Mouse (Mus musculus): ENCODE data around the gene Tnf. TPM values are rescaled to one million over a fixed set of nuclear protein-coding genes. Genes with fewer than 3 reads are reported as not detected.

Gene Tnf
- 0.47 and 0.53 TPM in 2 replicates for polyA plus RNA-seq (2014; fragmentation: Nextera tagmentation; extraction: Ambion mirVana)

DNA sequence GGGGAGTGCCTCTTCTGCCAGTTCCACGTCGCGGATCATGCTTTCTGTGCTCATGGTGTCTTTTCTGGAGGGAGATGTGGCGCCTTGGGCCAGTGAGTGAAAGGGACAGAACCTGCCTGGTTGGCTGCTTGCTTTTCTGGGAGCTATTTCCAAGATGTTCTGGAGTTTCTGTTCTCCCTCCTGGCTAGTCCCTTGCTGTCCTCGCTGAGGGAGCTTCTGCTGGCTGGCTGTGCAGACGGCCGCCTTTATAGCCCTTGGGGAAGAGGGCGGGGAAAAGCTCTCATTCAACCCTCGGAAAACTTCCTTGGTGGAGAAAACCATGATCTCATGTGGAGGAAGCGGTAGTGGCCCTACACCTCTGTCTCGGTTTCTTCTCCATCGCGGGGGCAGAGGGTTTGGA lies at the start of gene Tnf:
Gene Tnf, minus strand, starts transcription at position 221 of the 400 bp plus-strand sequence.
- Histone ChIP-seq H3K27me3 (replicated peaks; ENCODE audit: control insufficient read depth, insufficient read depth, low read length) (peaks cover 57% of the 10 kb centered on the region), H3K36me3 (ENCODE audit: control insufficient read depth, insufficient read depth, low read length) (no peaks in the 10 kb centered on the region), H3K9me3 (ENCODE audit: control insufficient read depth, low read length) (no peaks in the 10 kb centered on the region), H3K27ac (ENCODE audit: low read depth, low read length) (no peak within 1 kb of the TSS), H3K4me1 (replicated peaks; ENCODE audit: control insufficient read depth, insufficient read depth, low read length) (peaks cover 3% of the 10 kb centered on the region; the same call in 1 of the 2 replicates), H3K4me3 (ENCODE audit: low read depth, low read length) (peak within 1 kb of the TSS; percentile 22), H3K4me2 (peak within 1 kb of the TSS; percentile 44), H3K9ac (ENCODE audit: low read depth, low read length) (no peak within 1 kb of the TSS)
- DNase-seq (ENCODE audit: low spot score) (no peak), ATAC-seq (replicated peaks; ENCODE audit: low FRiP score) (no peak)
- WGBS: 24% methylated on average over 13 of the region's 13 CpGs

DNA sequence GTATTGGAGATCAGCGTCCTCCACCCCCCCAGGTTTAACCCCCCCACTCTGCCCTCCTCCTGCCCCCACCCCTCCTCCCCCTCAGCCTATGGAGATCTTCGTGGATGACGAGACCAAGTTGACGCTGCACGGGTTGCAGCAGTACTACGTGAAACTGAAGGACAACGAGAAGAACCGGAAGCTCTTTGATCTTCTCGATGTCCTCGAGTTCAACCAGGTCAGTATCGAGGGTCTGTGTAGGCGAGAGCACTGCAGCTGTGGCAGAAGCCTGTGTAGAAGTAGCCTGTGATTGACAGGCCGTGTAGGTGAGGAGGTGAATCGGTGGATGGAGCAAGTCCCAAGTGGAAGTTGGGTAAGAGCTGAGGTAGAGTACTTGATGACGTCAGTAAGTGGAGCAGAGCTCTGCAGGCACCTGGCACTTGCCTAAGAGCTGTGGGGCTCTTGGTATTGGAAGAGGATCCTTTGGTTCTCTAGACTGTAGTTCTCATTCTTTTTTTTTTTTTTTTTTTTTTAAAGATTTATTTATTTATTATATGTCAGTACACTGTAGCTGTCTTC lies 49.4 kb upstream of the Tnf start:
- H3K27me3 ChIP-seq (replicated peaks; ENCODE audit: control insufficient read depth, insufficient read depth, low read length): no peaks in the 10 kb centered on the region
- no peak overlapping the region for H3K9ac ChIP-seq (ENCODE audit: low read depth, low read length)
- no peaks in the 10 kb centered on the region for H3K9me3 ChIP-seq (ENCODE audit: control insufficient read depth, low read length)
- ATAC-seq (replicated peaks; ENCODE audit: low FRiP score) (no peak), DNase-seq (ENCODE audit: low spot score) (no peak)
- H3K27ac ChIP-seq (ENCODE audit: low read depth, low read length): no peak overlapping the region
- H3K4me3 ChIP-seq (ENCODE audit: low read depth, low read length): no peak overlapping the region
- H3K4me1 ChIP-seq (replicated peaks; ENCODE audit: control insufficient read depth, insufficient read depth, low read length): no peaks in the 10 kb centered on the region
- 84% methylated on average over 15 of the region's 15 CpGs for WGBS
- no peak overlapping the region for H3K4me2 ChIP-seq
- H3K36me3 ChIP-seq (ENCODE audit: control insufficient read depth, insufficient read depth, low read length): peaks cover 71% of the 10 kb centered on the region

DNA sequence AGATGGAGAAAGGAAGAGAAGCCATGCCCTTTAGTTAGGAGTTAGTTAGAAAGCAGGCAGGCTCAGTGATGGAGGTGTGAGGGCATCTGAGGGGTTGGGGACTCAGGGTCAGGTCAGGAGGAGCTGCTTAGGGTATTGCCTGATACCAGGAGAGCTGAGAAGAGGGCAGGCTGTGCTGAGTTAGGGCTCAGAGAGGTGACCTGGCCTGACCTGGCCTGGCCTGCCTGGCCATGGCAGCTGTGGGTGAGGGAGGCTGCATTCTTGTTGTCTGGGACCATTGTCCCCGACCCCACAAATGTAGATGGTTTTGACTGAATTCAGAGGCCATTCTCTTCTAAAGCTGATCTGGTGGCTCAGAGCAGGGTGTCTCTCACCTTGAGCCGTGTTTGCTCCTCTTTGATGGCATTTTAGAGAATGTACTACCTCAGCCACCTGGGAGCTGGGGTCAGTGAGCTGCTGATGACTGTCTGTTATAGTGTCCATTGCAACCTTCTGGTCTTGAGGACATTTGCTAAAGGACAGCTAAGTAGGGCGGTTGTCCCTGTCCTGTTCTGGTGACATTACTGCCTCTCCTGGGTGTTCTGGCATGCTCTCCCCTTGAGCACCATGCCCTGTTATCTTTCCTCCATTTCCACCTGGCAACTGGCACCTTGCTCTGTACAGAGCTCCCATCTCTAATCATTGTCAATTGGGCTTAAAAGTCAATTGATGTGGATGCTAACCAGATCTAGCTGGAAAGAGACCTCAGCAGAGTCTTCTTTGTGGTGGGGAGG lies 48.7 kb upstream of the Tnf start:
- H3K4me1 ChIP-seq (replicated peaks; ENCODE audit: control insufficient read depth, insufficient read depth, low read length): peaks cover 1% of the 10 kb centered on the region; the same call in 1 of the 2 replicates
- no peak overlapping the region for H3K9ac ChIP-seq (ENCODE audit: low read depth, low read length)
- peaks cover 78% of the 10 kb centered on the region for H3K36me3 ChIP-seq (ENCODE audit: control insufficient read depth, insufficient read depth, low read length)
- H3K27me3 ChIP-seq (replicated peaks; ENCODE audit: control insufficient read depth, insufficient read depth, low read length): no peaks in the 10 kb centered on the region
- no peaks in the 10 kb centered on the region for H3K9me3 ChIP-seq (ENCODE audit: control insufficient read depth, low read length)
- DNase-seq (ENCODE audit: low spot score) (no peak), ATAC-seq (replicated peaks; ENCODE audit: low FRiP score) (no peak)
- no peak overlapping the region for H3K27ac ChIP-seq (ENCODE audit: low read depth, low read length)
- no peak overlapping the region for H3K4me2 ChIP-seq
- WGBS: 88% methylated on average over 3 of the region's 3 CpGs
- no peak overlapping the region for H3K4me3 ChIP-seq (ENCODE audit: low read depth, low read length)

DNA sequence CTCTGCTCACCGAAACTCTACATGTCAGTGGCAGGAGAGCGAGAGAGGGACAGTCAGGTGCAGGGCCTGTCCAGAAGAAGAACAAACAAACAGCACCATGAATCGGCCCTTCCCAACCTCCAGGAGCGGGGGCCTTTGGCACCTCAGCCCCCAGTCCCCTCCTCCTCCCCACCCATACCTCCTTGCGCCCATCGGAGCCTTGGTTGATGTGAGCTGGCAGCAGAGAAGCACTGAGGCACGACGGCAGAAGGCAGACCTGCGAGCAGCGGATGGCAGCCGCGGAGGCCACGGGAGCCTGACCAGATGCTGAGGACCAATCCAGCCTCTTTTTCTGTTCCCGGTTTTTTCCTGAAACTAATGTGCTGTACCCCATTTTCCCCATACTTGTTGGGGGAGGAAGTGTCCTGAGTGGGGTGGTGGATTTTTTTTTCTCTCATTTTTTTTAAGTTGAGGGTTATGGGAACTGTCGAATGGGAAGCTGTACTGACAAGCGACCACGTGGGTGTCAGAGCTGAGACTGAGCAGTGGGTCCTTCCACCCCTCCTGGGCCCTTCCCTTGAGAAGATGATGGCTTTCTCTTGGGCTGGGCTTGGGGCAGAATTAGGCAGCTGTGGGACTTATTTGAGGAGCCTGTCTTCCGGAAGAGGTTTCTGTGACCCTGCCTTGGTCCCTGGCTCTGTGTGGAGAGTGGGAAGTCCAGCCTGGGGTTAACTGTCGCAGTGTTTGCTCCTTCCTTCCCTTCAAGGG lies 47.8 kb upstream of the Tnf start:
- Histone ChIP-seq H3K4me2 (no peak overlapping the region), H3K9ac (ENCODE audit: low read depth, low read length) (no peak overlapping the region), H3K27me3 (replicated peaks; ENCODE audit: control insufficient read depth, insufficient read depth, low read length) (no peaks in the 10 kb centered on the region), H3K27ac (ENCODE audit: low read depth, low read length) (no peak overlapping the region), H3K4me1 (replicated peaks; ENCODE audit: control insufficient read depth, insufficient read depth, low read length) (peaks cover 9% of the 10 kb centered on the region), H3K9me3 (ENCODE audit: control insufficient read depth, low read length) (no peaks in the 10 kb centered on the region), H3K36me3 (ENCODE audit: control insufficient read depth, insufficient read depth, low read length) (peaks cover 85% of the 10 kb centered on the region), H3K4me3 (ENCODE audit: low read depth, low read length) (no peak overlapping the region)
- no peak for DNase-seq (ENCODE audit: low spot score)
- no peak for ATAC-seq (replicated peaks; ENCODE audit: low FRiP score)
- 93% methylated on average over 19 of the region's 19 CpGs for WGBS

DNA sequence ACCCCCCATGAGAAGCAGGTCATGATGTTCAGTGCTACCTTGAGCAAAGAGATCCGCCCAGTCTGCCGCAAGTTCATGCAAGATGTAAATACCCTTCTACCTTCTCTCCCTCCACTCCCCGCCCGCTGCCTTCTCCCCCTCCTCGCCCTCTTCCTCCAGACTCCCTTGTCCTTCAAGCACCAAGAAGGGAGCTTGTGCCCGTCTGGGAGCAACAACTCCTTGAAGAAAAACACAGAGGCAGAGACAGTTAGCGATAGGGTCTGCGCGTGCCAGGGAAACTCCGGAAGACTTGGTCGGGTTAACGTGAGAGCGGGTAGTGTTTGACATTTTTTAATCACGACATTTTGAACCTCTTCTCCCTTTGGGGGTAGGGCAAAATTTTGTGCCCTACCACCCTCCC lies 47.2 kb upstream of the Tnf start:
- no peaks in the 10 kb centered on the region for H3K27me3 ChIP-seq (replicated peaks; ENCODE audit: control insufficient read depth, insufficient read depth, low read length)
- H3K4me2 ChIP-seq: no peak overlapping the region
- no peaks in the 10 kb centered on the region for H3K9me3 ChIP-seq (ENCODE audit: control insufficient read depth, low read length)
- H3K9ac ChIP-seq (ENCODE audit: low read depth, low read length): no peak overlapping the region
- DNase-seq (ENCODE audit: low spot score) (no peak), ATAC-seq (replicated peaks; ENCODE audit: low FRiP score) (no peak)
- H3K4me3 ChIP-seq (ENCODE audit: low read depth, low read length): no peak overlapping the region
- H3K27ac ChIP-seq (ENCODE audit: low read depth, low read length): no peak overlapping the region
- 91% methylated on average over 14 of the region's 14 CpGs for WGBS
- H3K36me3 ChIP-seq (ENCODE audit: control insufficient read depth, insufficient read depth, low read length): peaks cover 92% of the 10 kb centered on the region
- peaks cover 15% of the 10 kb centered on the region for H3K4me1 ChIP-seq (replicated peaks; ENCODE audit: control insufficient read depth, insufficient read depth, low read length)

DNA sequence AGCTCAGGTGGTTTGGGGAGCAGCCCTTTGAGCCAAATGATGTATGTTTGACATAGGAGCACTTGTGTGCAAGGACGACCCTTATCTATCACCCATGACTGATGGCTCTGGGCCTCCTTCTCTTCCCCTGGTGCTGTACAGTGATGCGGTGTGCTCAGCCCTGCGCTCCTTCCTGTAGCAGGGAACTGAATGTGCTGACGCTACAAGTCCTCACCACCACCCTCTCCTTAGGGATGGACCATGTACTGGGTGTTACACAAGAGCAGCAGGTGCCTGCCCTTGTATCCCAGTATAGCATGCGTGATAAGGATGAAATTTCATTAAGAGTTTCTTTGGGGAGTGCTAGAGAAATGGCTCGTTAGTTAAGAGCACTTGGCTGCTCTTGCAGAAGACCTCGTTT lies 45.3 kb upstream of the Tnf start:
- ATAC-seq (replicated peaks; ENCODE audit: low FRiP score) (no peak), DNase-seq (ENCODE audit: low spot score) (no peak)
- Histone ChIP-seq H3K9ac (ENCODE audit: low read depth, low read length) (no peak overlapping the region), H3K4me1 (replicated peaks; ENCODE audit: control insufficient read depth, insufficient read depth, low read length) (peaks cover 23% of the 10 kb centered on the region), H3K4me2 (no peak overlapping the region), H3K4me3 (ENCODE audit: low read depth, low read length) (no peak overlapping the region), H3K27ac (ENCODE audit: low read depth, low read length) (no peak overlapping the region), H3K27me3 (replicated peaks; ENCODE audit: control insufficient read depth, insufficient read depth, low read length) (no peaks in the 10 kb centered on the region), H3K36me3 (ENCODE audit: control insufficient read depth, insufficient read depth, low read length) (peaks cover 80% of the 10 kb centered on the region), H3K9me3 (ENCODE audit: control insufficient read depth, low read length) (no peaks in the 10 kb centered on the region)
- 81% methylated on average over 7 of the region's 7 CpGs for WGBS

DNA sequence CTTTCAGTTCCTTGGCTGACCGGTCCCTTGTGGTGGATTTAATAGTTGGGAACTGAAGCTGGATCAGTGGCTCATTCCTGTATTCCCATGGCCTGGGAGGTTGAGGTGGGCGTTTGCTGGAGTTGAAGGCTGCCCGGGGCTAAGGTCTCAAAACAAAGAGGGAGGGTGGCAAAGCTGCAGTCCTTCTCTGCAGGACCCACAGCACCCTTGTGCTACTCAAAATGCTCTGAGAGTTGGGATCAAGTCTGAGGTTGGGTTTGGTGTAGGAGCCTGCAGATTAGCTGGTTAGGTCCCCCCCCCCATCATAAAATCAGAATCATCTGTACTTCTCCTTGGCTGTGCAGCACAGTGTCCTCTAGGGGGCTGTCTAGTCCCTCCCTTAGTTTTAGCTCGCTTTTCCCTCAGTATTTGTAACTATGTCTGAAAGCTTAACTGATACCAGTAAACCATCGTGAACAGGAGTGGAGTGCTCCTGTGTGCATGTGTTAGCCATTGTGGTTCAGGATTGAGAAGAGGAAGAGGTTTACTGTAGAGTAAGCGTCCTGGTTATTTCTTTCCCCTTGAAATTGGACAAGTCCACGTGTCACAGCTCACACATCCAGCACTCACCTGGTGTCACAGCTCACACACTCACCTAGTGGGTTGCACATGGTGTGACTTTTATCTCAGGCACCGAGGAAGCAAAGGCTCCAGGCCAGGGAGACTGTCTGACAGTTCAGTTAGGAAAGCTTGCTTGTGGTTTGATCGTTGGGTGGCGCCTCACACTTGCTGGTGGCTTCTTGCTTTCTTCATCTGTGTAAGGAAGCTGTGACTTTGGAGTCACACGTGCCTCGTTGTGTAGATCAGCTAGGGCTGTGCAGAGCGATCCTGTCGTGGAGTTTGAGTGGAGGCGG lies 44.2 kb upstream of the Tnf start:
- no peak for DNase-seq (ENCODE audit: low spot score)
- H3K4me3 ChIP-seq (ENCODE audit: low read depth, low read length): peak overlapping the region; percentile 13; the same call in 1 of the 2 replicates

DNA sequence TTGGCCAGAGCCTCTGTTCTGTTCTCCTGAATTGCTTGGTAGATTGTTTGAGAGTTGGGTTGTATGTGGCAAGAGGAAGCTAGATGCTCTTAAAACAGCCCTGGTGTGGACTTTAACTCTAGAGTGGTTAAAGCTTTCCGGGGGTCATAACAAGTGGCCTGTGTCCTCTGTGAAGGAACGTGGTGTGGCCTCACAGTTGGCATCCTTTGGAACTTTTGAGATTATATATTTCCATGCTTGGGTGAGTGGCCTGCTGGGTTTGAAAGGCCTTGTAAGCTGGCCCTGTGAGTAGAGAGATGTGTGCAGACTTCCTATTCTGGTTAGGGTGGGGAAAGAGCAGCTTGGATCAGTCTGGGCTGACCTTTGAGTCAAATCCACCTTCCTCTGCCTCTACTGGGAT lies 43.2 kb upstream of the Tnf start:
- 89% methylated on average over 2 of the region's 2 CpGs for WGBS
- peaks cover 29% of the 10 kb centered on the region for H3K4me1 ChIP-seq (replicated peaks; ENCODE audit: control insufficient read depth, insufficient read depth, low read length)
- H3K4me3 ChIP-seq (ENCODE audit: low read depth, low read length): peak overlapping the region; percentile 94; the same call in 1 of the 2 replicates

More for the DNA sequence above, 44.2 kb upstream of the Tnf start:
- Histone ChIP-seq H3K4me1 (replicated peaks; ENCODE audit: control insufficient read depth, insufficient read depth, low read length) (peaks cover 23% of the 10 kb centered on the region), H3K27ac (ENCODE audit: low read depth, low read length) (no peak overlapping the region), H3K36me3 (ENCODE audit: control insufficient read depth, insufficient read depth, low read length) (peaks cover 70% of the 10 kb centered on the region), H3K9me3 (ENCODE audit: control insufficient read depth, low read length) (no peaks in the 10 kb centered on the region), H3K27me3 (replicated peaks; ENCODE audit: control insufficient read depth, insufficient read depth, low read length) (no peaks in the 10 kb centered on the region), H3K9ac (ENCODE audit: low read depth, low read length) (no peak overlapping the region), H3K4me2 (no peak overlapping the region)
- WGBS: 82% methylated on average over 15 of the region's 15 CpGs
- no peak for ATAC-seq (replicated peaks; ENCODE audit: low FRiP score)

More for the DNA sequence above, 43.2 kb upstream of the Tnf start:
- Histone ChIP-seq H3K36me3 (ENCODE audit: control insufficient read depth, insufficient read depth, low read length) (peaks cover 61% of the 10 kb centered on the region), H3K27me3 (replicated peaks; ENCODE audit: control insufficient read depth, insufficient read depth, low read length) (no peaks in the 10 kb centered on the region), H3K9me3 (ENCODE audit: control insufficient read depth, low read length) (no peaks in the 10 kb centered on the region), H3K4me2 (peak overlapping the region; percentile 83), H3K27ac (ENCODE audit: low read depth, low read length) (no peak overlapping the region), H3K9ac (ENCODE audit: low read depth, low read length) (peak overlapping the region; percentile 99)
- no peak for ATAC-seq (replicated peaks; ENCODE audit: low FRiP score)
- no peak for DNase-seq (ENCODE audit: low spot score)
